Mouse (Mus musculus) embryo, embryonic 10 days (tissue): ENCODE results near the gene Rnf144a.
A peak's percentile ranks its signal among the peaks of the same experiment; 100 is the strongest.

Experiments used
- DNase-seq: peaks from one replicate; pipeline ENCODE4 v3.0.0-alpha.2; 2015; ENCODE audit warnings: low spot score

The Rnf144a gene

DNA sequence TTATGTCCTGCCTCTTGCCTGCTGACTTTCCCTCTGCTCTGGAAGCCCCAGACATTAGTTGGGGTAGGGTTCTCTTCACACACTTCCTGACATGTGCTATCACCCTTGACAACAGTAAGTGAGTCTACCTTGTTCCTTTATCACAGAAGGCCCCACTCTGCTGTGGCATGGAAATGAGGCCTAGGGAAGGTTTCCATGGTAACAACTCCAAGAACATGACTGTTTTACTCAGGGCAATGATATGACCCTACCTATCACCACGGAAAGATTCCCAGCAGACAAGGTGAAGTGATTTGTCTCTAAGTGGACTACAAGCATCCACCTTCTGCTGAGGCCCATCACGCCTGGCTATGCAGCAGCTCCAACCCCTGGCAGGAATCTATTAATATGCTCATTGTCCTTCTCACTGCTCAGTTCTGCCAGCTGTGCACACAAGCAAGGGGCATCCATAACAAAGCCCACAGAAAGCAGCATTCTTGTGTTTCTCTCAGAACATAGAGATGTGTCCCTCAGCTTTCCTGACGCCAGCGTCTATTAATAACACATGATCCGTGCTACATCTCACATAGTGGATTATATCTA is 91.2 kb downstream of the Rnf144a start:
- no peak for DNase-seq

DNA sequence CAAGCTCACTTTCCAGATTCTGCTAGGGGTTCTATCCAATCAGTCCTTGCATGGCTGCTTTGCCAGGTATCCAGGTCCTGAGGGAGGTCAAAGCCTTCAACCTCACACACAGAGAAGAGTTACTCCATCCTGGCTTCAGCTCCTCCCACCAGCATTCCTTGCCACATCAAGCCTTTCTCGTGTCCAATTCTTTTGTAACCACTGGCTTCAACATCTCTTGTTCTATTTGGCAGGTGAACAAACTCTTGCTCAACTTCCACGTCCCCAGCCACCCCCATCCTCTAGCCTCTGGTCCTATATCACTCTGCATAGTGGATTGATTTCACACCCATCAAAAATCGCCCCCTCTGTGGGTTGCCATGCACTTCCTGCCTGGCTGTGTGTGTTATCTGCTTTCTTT is 98.8 kb downstream of the Rnf144a start:
- DNase-seq, result no peak

DNA sequence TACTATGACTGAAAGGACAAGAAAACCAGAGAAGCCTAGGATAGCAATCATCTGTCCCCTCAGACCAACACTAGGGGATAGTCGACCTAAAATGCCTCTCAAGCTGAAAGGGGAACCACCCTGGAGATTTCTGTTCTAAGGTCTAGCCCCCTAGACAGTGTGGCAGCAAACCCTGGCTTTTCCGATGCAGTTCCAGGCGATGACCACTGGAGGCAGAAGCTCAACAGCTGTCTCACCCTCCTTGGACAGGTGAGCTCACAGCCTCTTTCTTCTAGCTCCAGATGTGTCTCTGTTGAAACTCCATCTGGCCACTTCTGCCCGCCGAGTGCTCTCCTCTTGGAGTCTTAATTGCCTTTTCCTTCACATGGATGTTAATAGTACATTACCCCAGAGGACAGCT is 100.1 kb downstream of the Rnf144a start:
- DNase-seq, result peak; percentile 43

DNA sequence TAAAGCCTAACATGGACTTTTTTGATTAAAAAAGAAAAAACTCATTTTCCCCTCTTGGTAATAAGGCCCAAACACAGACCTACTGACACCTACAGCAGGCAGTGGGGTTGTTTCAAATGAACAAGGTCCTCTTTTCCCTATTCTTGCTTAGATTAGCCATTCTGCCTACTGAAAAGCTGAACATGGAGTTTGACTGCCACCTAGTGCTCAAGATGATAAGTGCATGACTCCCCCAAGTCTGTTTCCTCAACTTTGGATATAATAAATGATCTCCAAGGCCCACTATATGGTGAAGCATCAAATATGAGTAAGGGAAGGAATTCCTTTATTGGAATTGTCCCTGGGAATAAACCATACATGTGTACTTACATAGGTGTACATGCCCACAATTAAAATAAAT is 103.5 kb downstream of the Rnf144a start:
- DNase-seq, result peak; percentile 76

DNA sequence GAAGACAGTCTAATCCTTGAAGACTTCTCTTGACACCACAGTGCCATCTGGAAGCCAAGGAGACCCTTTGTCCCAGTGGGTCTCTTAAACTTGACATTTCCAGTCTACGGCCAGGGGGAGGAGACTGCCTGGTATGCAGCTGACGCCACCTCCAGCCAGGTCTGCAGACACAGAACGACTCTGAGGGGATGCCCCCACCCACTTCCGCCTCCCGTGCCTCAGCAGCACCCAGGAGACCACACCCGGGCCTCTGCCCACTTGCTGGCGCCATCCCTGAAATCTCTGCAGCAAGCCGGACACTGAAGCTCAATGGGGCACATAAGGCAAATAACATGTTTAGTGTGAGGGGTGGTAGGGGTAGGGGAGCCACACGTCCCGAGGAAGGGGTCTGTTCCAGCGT is 104.8 kb downstream of the Rnf144a start:
- no peak for DNase-seq

DNA sequence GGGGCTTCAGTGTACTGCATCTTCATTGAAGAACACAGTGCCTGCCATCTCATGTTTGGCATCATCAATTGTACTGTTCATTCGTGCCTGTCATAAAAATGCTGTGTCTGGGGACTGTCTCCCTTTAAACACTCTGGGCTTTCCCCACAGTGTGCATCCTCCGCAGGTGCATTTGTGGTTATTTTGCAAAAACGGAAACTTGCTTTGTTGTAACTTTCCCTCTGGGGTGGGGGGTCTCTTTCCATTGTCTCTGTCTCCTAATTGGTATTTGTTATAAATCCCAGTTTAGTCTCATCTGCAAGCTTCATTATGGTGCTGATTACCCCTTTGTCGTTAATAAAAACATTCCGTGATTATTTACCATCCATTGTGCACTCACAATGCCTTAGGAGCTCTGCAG is 112.2 kb downstream of the Rnf144a start:
- no peak for DNase-seq

DNA sequence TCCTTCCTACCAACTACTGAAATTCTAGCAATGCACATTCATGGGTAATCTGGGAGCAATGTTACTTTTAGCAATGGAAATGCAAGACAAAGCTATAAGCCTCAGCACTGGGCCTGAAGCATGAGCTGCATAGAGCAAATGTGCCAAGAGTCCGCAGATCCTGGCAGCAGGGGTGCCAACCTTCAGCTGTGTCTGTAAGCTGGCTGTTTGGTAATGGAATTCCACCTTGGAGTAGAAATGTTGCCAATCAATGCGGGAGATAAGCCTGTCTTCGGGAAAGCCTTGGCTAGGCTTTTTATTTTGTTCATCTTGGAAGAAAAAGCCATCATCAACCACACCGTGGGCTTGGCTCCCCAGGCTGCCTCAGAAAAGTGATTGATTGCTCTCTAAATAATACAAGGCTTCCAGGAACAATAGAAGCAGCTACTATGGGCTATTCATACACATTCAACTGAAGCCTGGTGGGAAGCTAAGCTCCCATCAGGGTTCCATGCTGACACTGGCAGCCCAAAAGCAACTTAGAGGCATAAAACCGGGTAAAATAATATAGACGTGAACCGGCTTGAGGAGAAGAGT is 115.5 kb downstream of the Rnf144a start:
- peak; percentile 19 for DNase-seq

DNA sequence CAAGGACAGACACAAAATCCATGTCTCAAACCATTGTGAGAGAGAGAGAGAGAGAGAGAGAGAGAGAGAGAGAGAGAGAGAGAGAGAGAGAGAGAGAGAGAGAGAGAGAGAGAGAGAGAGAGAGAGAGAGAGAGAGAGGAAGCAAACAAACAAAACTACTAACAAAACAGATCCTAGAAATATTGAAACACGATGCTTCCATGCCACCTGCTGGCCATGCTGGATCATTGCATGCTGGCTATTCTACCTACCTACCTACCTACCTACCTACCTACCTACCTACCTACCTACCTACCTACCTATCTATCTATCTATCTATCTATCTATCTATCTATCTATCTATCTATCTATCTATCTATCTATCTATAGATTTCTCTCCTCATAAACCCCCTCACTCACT is 119.1 kb downstream of the Rnf144a start:
- DNase-seq, result peak; percentile 66

DNA sequence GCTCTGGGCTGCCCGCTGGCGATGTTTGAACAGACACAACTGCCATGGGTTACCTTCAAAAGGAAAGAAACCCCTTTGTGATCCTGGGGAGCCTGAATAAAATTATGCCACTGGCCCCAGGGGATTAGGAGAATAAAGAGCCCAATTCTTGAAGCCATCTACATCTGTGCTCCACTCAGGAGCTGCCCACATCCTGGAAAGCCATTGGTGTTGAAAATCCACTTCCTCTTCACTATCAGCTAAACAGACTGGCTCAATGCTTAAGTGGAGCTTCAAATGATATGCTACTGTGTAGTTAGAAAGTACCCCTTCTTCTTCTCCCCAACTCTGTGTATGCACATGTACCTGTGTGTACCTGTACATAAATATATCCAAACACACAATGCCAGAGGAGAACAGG is 125.9 kb downstream of the Rnf144a start:
- DNase-seq, result no peak

DNA sequence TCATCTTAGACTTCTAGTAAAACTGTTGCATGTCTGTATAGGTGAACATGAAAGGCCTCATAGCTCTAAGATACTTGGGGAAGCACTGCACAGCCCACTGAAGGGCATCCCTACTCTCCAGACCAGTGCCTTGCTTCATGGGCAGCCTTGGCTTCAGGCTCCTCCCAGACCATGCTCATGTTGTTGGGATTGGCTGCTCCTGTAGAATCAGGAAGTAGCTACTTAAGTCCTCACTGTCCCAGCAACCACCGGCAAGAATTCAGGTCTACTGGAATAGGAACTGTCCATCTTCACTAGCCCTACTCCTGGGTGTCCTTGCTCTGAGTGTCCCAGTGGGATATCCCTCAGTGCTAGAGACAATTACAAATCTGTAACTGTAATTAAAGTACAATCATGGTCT is 126.7 kb downstream of the Rnf144a start:
- no peak for DNase-seq

DNA sequence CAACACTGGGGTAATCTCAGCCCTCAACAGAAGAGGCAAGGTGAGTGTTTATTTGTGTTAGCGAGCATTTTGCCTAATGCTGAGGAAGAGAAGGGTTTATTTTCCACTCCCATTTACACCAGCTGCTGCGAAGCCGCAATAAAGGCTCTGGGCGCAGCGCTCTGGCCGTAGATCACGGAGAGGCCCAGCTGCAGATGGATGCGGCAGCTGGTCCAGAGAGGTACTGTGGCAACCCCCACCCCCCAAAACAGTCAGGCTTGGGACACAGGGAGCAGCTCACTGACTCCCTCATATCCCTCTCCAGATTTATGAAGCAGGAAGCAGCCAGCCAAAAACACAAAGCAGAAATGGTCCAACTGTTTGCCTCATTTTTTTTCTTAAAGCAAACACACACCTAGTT is 129.1 kb downstream of the Rnf144a start:
- peak; percentile 7 for DNase-seq

DNA sequence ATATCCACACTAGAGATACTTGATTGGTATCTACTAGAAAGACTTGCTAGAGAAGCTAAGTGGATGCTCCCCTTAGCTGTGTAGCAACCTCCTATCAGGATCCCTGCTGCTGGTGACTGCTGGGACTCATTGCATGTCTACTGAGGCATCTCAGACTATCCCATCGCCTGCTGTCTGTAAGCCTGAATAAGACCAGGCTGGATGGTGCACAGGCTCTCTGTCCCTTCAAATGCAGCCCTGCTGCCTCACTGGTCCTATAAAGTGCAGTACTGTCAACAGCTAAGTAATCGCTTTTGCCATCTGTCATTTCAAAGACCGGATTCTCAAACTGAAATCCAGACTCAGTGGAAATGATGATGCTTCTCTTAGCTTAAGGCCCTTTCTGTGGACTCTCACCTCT is 129.6 kb downstream of the Rnf144a start:
- DNase-seq, result no peak

DNA sequence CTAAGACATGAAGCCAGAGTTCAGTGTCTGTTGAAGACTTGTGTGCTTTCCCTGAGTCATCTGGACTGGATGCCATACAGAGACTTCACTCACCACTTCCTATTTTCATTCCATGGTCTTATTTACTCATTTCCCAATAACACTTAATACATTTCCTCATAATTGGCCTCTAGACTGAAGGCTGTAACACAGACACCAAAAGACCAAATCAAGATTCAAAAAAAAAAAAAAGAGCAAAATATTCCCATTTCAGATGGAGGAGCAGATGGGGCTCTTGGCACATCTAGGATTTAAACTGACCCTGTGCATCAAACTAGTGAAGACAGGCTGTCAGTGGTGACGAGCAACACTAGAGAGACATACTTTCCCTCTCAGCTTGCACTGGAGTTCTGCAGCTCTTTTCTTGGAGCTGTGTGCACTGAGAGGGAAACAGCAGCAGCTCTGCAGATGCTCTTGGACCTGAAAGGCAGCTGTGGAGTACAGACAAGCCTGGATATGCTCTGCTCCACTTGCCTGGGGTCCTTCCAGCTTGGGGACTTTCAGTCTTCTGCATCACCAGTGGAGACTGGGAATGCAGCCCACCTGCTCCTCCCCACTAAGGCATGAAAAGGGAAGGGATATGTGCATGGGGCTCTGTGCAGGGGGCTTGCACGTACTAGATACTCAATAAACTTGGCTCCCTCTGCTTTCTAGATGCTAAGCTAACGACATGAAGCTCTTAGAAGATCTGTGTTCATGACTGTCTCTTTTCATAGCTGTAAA is 134.2 kb downstream of the Rnf144a start:
- DNase-seq, result no peak

DNA sequence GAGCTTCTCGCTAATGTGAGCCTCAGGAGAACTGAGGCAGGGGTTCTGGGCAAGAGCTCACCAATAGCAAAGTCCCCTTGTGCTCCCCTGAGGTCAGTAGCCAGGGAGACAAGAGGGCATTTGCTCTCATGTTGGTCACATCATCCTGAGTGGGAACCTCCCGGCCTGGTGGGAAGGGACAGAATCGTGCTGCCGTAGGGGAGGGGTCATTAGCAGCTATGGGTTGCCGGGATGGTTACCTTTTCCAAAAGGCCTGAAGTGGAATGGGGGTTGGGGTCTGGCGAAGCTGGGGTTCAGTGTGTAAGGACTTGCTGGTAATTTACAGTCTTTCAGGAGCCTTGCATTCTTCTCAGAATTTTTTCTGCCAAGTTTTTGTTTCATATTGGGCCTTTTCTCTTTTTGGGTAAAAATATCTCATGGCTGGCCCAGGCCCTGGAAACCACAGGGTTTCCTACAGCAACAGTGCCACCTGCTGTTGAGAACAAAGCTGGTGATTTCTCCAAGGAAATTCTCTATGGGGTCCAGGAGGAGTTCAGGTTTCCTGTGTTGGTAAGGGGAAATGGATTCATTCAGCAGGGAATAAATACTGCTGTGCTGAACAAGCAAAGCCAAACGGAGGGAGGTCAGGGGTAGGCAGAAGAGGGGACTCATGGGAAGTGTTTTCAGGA is 137.9 kb downstream of the Rnf144a start:
- peak; percentile 78 for DNase-seq

DNA sequence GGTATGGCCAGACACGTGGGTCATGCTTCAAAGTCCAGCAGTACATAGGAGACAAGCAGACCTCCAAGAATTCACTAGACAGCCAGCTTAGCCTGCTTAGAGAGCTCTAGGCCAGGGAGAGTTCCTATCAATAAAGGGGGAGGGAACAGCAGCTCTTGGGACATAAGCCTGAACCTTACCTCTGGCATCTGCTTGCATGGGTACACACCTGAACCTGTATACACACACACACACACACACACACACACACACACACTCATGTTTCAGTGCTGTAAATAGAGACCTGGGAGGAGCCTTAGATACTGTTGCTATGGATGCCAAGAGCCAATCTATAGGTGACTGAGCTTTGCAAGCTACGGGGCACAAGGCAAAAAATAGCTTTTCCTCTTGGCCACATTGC is 138.5 kb downstream of the Rnf144a start:
- DNase-seq, result no peak
